Mouse (Mus musculus) kidney, adult 9 months (tissue): ENCODE data around the gene Ephb2.

Experiments
- DNase-seq: peaks from one replicate; pipeline ENCODE4 v3.0.0; 2022

The Ephb2 gene

GRCm38 (mm10) chr4:136834815-136835620 is 770 bp downstream of the Ephb2 start:
- DNase-seq: no peak

DNA sequence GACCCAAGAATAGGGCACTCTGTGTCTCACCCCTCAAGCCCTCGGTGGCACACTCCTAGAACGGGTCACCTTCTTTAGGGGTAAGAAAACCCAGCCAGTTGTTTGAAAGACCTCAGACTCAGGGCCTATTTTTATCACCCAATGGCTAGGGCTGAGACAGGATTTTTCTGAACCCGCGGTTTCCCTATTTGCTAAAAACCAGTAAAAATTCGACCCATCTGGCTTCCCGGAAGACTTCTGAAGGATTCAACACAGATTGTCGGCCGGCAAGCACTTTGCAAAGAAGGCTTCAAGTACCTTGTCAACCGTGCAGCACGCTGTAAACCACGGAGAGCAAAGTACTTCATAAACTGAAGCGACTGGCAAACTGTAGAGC is 1.4 kb downstream of the Ephb2 start:
- no peak for DNase-seq

DNA sequence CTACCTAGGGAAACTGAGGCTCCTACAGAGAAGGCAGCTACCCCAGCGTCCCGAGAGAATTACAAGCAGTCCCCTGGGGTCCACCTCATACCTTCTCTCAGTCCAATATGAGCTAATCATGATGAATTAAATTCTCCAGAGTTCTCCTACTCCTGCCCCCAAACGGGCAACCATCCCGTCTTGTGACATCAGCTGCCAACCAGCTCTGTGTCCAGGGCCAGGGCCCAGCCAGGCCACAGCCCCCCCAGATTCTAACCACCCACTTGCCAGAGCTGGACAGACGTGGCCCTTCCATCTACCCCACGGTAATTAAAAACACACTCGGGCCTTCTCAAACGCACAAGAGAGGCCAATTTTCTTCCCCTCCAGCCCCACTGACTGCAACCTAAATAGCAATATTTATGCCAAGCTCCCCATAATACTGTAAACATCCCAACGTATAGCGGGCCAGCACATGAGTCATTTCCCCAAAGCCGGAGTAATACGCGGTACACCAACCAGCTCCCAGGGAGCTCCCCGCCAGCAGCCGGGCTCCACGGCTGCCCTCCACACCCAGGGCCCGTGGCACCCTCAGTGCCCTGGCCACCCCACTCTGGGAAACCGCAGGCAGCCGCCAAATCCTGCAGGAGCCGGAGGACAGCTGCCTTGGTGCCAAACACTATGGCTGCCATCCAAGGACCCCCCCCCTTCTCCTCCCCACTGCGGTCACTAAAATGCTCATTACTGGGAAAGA is 2.0 kb downstream of the Ephb2 start:
- no peak for DNase-seq

- DNase-seq: no peak
These were observed 3.1 kb downstream of the Ephb2 start for GRCm38 (mm10) chr4:136832559-136833232.

DNA sequence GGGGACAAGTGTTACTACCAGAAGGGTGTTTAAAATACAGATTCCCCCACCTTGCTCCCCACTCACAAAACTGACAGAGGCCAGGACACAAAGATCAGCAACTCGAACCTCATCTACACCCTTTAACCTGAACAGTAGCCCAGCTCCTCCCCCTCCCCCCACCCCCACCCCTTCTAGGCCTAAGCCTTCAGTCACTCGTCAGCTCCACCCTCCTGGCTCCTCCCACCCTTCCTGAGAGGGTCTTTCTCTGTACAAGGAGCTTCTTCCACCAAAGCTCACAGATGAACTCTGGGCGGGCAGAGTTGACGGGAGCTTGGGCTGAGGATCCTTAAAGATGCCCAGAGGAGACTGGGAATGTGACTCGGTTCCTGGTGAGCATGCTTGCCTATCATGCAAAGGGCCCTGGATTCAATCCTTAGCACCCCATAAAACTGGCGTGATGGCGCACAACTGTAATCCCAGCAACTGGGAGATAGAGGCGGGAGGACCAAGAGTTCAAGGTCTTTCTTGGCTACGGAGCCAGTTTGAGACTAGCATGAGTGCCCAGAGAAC is 5.4 kb downstream of the Ephb2 start:
- no peak for DNase-seq

DNA sequence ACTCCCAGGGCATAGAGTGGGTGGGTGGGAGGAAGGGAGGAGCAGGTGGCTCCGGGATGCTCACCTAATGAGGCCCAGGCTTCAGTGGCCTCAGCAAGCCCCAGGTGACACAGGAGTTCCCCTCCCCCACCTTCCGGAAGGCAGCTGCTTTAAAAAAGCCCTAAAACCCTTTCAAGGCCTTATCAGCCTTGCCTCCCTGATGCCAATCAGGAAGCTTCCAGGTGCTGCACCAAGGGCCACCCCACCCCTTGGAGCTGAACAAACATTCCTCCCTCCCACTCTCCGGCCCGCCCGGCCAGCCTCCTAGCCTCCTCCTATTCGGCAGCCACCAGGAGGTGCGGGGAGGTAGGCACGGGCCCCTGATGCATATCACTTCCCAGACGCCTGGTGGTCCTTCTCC is 6.0 kb downstream of the Ephb2 start:
- no peak for DNase-seq

GRCm38 (mm10) chr4:136828664-136829569 is 6.9 kb downstream of the Ephb2 start:
- DNase-seq: no peak

GRCm38 (mm10) chr4:136824935-136825552 is 10.7 kb downstream of the Ephb2 start:
- no peak for DNase-seq

DNA sequence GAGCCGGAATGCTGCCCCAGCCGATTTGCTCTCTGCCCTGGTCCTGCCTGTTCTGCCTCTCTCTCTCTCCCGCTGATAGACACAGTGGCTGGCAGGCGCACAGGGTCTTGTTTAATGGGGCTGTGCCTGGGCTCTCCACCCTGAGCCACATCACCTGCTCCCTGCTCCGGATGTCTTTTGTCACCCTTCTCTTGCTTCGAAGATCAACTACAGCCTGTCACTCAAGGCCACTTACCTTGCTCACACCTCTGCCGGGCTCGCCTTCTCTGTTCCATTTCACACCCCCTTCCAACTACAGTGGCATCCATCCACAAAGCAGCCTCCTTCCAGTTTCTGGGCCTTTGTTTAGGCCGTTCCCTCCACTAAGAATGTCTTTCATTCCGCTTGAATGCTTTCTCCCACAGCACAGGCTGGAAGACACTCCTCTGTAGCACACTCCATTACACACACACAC is 15.7 kb downstream of the Ephb2 start:
- no peak for DNase-seq

- DNase-seq: no peak
These were observed 19.1 kb downstream of the Ephb2 start for GRCm38 (mm10) chr4:136816701-136817100.

DNA sequence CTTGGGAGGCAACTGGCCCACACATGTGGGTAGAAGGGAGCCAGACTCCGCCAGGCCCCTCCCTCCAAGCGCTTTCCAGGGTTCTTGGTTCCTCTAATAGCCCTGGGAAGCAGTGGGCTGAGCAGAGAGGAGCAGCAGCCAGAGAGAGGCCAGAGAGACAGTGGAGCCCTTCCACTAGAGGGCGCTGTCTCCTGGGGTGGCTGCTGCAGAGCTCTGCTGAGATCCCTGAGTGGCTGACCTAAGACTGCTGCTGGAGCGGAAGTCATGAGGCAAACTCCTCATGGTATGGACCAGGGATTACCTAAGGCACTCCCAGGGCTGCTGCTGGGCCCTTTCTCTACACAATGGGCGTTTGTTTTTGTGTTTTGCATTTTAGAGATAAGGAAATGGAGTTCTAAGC is 20.4 kb downstream of the Ephb2 start:
- DNase-seq: no peak

- DNase-seq: no peak
These were observed 23.2 kb downstream of the Ephb2 start for GRCm38 (mm10) chr4:136812543-136812942.

GRCm38 (mm10) chr4:136811596-136811995 is 24.2 kb downstream of the Ephb2 start:
- no peak for DNase-seq

DNA sequence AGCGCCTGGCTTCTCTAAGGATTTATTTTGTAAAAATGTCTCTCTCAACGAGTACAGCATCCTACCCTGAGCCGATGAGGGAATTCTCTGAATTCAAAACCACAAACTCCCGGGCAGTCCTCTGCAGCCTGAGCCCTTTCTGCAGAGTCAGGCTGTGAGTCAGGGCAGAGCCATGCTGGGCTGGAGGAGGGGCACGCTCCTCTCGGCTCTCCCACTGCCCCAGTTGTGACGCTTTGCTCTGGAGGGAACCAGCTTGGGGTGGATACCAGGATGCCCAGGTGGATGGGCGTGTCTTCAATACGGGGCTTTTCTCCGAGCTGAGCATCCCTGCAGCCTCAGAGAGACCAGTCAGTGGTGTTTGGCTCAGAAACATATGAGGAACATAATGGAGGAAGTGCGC is 27.3 kb downstream of the Ephb2 start:
- no peak for DNase-seq

DNA sequence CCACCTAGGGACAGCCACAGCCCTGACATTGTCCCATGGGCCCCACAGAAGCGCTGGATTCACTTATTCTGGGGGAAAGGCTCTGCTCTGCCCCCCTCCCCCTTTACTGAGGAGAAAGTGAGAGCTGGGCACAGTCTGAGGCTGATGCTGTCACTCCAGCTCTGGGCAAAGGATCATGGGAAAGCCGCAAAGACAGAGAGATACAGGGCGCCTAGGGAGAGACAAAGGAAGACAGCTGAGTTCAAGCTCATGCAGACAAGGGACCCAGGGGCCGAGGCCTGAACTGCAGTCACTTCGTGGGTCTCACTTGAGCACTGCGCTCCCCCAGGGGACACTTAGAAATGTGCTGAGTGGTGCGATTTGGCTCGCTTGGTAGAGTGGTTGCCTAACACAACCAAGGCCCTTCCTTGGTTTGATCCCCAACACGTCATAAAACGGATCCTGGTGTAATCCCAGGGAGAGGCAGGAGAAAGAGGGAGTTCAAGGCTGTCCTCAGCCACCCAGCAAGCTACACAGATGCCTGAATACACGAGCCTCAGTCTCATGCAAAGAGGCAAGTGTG is 28.3 kb downstream of the Ephb2 start:
- no peak for DNase-seq

- DNase-seq: no peak
These were observed 29.5 kb downstream of the Ephb2 start for GRCm38 (mm10) chr4:136806254-136806653.

GRCm38 (mm10) chr4:136804343-136804742 is 31.4 kb downstream of the Ephb2 start:
- DNase-seq: peak; percentile 49

GRCm38 (mm10) chr4:136802446-136802845 is 33.3 kb downstream of the Ephb2 start:
- peak; percentile 44 for DNase-seq

DNA sequence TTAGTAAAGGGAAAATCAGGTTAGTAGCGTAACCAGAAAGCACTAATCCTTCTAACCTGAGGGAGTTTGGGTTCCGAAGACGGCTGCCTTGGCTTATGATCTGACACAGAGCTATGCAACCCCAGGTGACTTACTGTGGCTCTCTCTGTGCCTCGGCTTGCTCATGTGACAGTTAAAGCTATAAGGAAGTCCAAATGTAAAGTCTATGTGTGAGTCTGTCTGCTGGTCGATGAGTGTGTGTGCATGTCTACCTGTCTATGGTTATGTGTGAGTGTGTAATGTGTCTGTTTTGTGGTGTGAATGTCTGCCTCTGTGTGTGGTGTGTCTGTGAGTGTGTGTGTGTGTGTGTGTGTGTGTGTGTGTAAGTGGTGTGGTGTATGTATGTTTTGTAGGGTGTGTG is 33.8 kb downstream of the Ephb2 start:
- DNase-seq: no peak

- DNase-seq: no peak
These were observed 34.3 kb downstream of the Ephb2 start for GRCm38 (mm10) chr4:136801463-136801862.

- no peak for DNase-seq
These were observed 35.4 kb downstream of the Ephb2 start for GRCm38 (mm10) chr4:136800366-136800765.
